Mouse (Mus musculus) bone marrow, adult 2 months (tissue): Measurements from ENCODE around the gene Dynll2.

Experiments
- CTCF ChIP-seq: fragments of 200-500 bp; IDR thresholded peaks from 2 replicates; pipeline ENCODE4 v1.5.1; 2011; ENCODE audit warnings: low read length, control low read depth; ENCODE audit not compliant: control insufficient read depth, insufficient read depth
- POLR2A ChIP-seq: fragments of 200-500 bp; IDR thresholded peaks from 2 replicates; pipeline ENCODE4 v1.6.1; 2011; ENCODE audit warnings: low read depth, mild to moderate bottlenecking, control low read depth, low read length, borderline replicate concordance; ENCODE audit not compliant: control insufficient read depth

DNA sequence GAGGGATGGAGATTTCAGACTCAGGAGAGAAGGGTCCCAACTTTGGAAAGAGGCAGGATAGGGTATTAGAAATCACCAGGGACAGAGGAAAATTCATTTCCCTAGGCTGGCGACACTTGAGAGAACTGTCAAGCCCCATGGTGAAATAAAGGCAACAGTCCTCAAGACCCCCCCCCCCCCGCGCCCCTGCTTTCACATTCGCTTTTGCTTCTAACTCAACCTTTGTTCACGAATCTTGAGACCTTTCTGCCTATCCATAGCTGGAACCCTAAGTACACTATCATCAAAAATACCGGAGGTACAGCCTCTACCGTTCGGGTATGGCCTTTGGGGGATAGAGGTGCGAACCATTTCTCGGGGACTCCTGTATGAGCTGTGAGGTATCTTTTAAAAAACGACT lies 528 bp upstream of the Dynll2 start:
- TF ChIP-seq CTCF, result no peak
- TF ChIP-seq POLR2A, result no peak
